Mouse (Mus musculus) myocyte (in vitro differentiated cells): ENCODE data around the gene Olfr279.

Experiments
- CEBPB ChIP-seq: IDR thresholded peaks from 2 replicates; pipeline ENCODE4 v1.6.1; 2011; ENCODE audit warnings: mild to moderate bottlenecking, moderate library complexity; ENCODE audit not compliant: poor library complexity, insufficient read depth, severe bottlenecking
- MAX ChIP-seq: IDR thresholded peaks from one replicate; pipeline ENCODE4 v1.6.1; 2011; ENCODE audit warnings: low read depth, mild to moderate bottlenecking, control low read depth
- POLR2A ChIP-seq: IDR thresholded peaks from one replicate; pipeline ENCODE4 v1.6.1; 2011; ENCODE audit warnings: low read depth, mild to moderate bottlenecking, control low read depth, moderate library complexity; ENCODE audit not compliant: insufficient read length

DNA sequence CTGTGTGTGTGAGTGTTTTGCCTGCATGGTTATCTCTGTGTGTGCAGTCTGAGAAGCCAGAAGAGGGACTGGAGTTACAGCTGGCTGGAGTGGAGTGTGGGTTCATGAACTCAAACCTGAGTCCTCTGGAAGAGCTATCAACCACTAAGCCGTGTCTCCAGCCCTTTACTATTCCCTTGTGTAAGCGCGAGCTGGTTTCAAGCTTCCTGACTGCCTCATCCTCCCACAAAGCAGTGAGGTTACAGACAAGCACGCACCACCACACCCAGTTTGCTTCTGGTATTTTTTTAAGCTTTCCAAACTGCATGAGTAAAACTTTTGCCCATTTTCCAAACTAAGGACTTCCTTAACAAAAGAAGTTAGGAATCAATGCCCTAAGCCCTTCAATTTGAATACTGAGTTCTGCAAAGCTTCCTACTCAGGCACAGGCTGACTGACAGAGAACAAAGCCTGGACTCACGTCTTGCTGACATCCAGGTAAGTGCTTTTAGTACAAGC lies 35.9 kb downstream of the Olfr279 start:
- TF ChIP-seq MAX (no peak), CEBPB (no peak), POLR2A (no peak)
